Mouse (Mus musculus): Measurements from ENCODE around the gene Trp53bp2.

- TF ChIP-seq GATA1 (IDR thresholded peaks at IDR 0.05; ENCODE audit: borderline replicate concordance, low read length) (no peak), FLI1 (IDR thresholded peaks at IDR 0.05; ENCODE audit: low read length) (no peak)
These were observed 10.5 kb downstream of the Trp53bp2 start for GRCm38 (mm10) chr1:182419481-182419880.

Measured in megakaryocyte, embryonic 14.5 days (primary cell).